Mouse (Mus musculus): ENCODE data around the gene Map6. TPM values are rescaled to one million over a fixed set of nuclear protein-coding genes. Genes with fewer than 3 reads are reported as not detected.
A peak's percentile ranks its signal among the peaks of the same experiment; 100 is the strongest.

Gene Map6
- polyA plus RNA-seq, 1 experiment from 2014 or later: 0.06 TPM

DNA sequence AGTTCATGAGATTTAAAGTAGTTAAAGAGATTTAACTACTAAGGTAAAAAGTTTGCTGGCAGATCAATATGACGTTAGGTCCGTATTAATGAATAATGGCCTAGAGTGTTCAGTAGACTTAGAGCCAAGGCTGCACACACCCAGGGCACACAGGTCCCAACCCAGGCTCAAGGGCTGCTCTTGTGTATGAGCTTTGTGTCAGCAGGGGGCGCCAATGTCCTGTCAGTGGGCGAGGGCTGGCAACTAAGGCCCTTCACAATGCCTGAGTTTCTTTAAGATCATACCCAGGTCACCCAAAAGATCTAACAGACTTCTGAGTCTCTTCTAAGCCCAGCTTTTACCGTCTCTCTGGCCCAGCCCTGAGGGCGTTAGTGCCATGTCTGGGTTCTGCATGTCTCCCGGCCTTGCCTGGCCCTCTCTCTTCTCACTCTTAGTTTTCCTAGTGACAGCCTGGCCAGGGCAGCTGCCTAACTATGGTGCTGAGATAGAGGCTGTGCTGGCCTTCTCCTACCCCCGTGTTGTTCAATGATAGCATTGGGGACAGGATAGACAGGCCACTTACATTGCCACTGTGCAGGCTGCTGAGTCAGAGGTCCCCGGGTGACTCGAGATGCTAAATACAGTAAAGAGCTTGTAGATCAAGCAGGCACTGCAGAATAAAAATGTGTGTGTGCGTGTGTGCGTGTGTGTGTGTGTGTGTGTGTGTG is 65.7 kb downstream of the Map6 start:
- H3K36me3 ChIP-seq (replicated peaks; ENCODE audit: insufficient read depth, low read length): no peaks in the 10 kb centered on the region
- TF ChIP-seq EP300 (IDR thresholded peaks at IDR 0.05; ENCODE audit: low read depth) (no peak), CTCF (IDR thresholded peaks at IDR 0.05; ENCODE audit: low read depth) (peak; percentile 93)
- 43% methylated on average over 12 of the region's 12 CpGs for WGBS (ENCODE audit: insufficient replicate concordance)
- H3K4me1 ChIP-seq (ENCODE audit: insufficient read depth): no peaks in the 10 kb centered on the region
- ATAC-seq: no peak
- no peaks in the 10 kb centered on the region for H3K9me3 ChIP-seq (ENCODE audit: low read length)
- DNase-seq: peak; percentile 87
- 0 out of 2 replicates have a peak, but pooled peaks cover 5% of the 10 kb centered on the region for H3K27me3 ChIP-seq (ENCODE audit: insufficient read depth, low read length)
- H3K4me3 ChIP-seq (ENCODE audit: low read depth, low read length): no peak overlapping the region
- no peak overlapping the region for H3K27ac ChIP-seq (ENCODE audit: low read depth)
- H3K9ac ChIP-seq (replicated peaks): no peak overlapping the region
- no peak overlapping the region for H3K4me2 ChIP-seq (ENCODE audit: low read depth, low read length)

DNA sequence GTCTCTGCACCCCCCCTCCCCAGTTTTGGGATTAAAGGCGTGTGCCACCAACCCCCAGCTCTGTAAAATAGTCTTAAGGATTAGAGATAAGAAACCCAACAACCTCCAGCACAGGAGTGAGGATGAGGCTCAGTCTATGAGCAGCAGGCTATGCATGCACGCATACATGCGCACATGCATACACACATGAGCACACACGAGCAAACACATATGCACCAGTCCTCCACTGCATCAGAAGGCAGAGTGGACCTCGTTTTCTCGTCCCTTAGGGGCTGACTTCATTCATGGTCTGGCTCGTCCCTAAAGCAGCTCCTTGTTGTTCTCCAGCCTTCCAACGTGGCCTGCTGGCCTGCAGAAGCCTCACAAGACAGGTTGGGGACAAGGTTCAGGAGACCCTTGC is 73.5 kb downstream of the Map6 start:
- WGBS (ENCODE audit: insufficient replicate concordance): 69% methylated on average over 8 of the region's 8 CpGs
- no peak for ATAC-seq

DNA sequence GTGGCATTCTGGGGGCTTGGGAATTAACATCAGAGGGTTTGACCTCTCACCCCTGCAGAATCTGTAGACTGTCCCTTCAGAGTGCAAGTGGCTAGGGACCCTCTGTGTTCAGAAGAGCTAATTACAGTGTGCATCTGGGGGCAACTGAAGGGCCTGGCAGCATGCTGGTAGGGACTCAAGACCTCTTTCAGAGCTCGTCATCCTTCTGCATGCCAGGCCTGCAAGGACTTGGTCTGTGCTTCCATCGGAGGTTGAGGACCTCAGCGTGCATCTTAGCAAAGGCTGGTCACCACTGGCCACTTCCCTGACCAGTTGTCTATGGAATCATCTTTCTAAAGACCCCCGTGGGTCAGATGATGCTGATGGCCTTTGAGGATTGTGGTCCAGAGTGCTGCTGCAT is 76.3 kb downstream of the Map6 start:
- H3K27ac ChIP-seq (ENCODE audit: low read depth): no peak overlapping the region
- no peak overlapping the region for H3K9ac ChIP-seq (replicated peaks)
- TF ChIP-seq CTCF (IDR thresholded peaks at IDR 0.05; ENCODE audit: low read depth) (no peak), EP300 (IDR thresholded peaks at IDR 0.05; ENCODE audit: low read depth) (no peak)
- no peaks in the 10 kb centered on the region for H3K9me3 ChIP-seq (ENCODE audit: low read length)
- no peak for ATAC-seq
- H3K4me1 ChIP-seq (ENCODE audit: insufficient read depth): no peaks in the 10 kb centered on the region; the same call in 1 of the 2 replicates
- no peak for DNase-seq
- WGBS (ENCODE audit: insufficient replicate concordance): 73% methylated on average over 4 of the region's 4 CpGs
- H3K27me3 ChIP-seq (ENCODE audit: insufficient read depth, low read length): no peaks in the 10 kb centered on the region
- H3K36me3 ChIP-seq (replicated peaks; ENCODE audit: insufficient read depth, low read length): no peaks in the 10 kb centered on the region; the same call in 1 of the 2 replicates
- no peak overlapping the region for H3K4me2 ChIP-seq (ENCODE audit: low read depth, low read length)
- H3K4me3 ChIP-seq (ENCODE audit: low read depth, low read length): no peak overlapping the region

More for the DNA sequence above, 73.5 kb downstream of the Map6 start:
- H3K4me2 ChIP-seq (ENCODE audit: low read depth, low read length): no peak overlapping the region
- no peak for DNase-seq
- no peak overlapping the region for H3K9ac ChIP-seq (replicated peaks)
- no peak overlapping the region for H3K27ac ChIP-seq (ENCODE audit: low read depth)
- no peak overlapping the region for H3K4me3 ChIP-seq (ENCODE audit: low read depth, low read length)
- H3K4me1 ChIP-seq (ENCODE audit: insufficient read depth): no peaks in the 10 kb centered on the region; the same call in 1 of the 2 replicates
- H3K9me3 ChIP-seq (ENCODE audit: low read length): no peaks in the 10 kb centered on the region
- no peak for TF ChIP-seq EP300 (IDR thresholded peaks at IDR 0.05; ENCODE audit: low read depth)
- TF ChIP-seq CTCF (IDR thresholded peaks at IDR 0.05; ENCODE audit: low read depth): no peak
- H3K36me3 ChIP-seq (replicated peaks; ENCODE audit: insufficient read depth, low read length): no peaks in the 10 kb centered on the region
- H3K27me3 ChIP-seq (ENCODE audit: insufficient read depth, low read length): no peaks in the 10 kb centered on the region

DNA sequence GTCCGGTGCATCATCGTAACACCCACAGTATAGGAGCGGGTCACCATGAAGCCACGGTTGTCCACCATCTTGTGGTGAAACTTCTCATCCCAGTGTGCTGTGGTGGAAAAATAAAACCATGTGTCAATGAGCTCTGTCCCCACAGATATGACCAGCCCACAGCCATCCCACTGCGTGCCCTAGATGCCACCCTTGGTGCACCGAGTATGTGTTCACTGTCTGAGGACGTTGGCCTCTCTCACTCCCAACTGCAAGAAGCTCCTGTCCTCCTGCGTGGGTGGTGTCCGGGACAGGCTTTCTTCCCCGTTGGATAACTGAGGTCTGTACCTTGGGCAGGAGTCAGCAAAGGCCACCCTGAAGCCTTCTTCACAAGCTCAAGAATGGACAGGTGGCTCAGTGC is 80.0 kb downstream of the Map6 start:
- Histone ChIP-seq H3K36me3 (replicated peaks; ENCODE audit: insufficient read depth, low read length) (no peaks in the 10 kb centered on the region; the same call in 1 of the 2 replicates), H3K27me3 (ENCODE audit: insufficient read depth, low read length) (peaks cover 4% of the 10 kb centered on the region; the same call in 1 of the 2 replicates), H3K27ac (ENCODE audit: low read depth) (no peak overlapping the region), H3K9me3 (ENCODE audit: low read length) (no peaks in the 10 kb centered on the region), H3K4me1 (ENCODE audit: insufficient read depth) (no peaks in the 10 kb centered on the region; the same call in 1 of the 2 replicates), H3K9ac (replicated peaks) (no peak overlapping the region), H3K4me2 (ENCODE audit: low read depth, low read length) (no peak overlapping the region), H3K4me3 (ENCODE audit: low read depth, low read length) (no peak overlapping the region)
- no peak for ATAC-seq
- 83% methylated on average over 10 of the region's 10 CpGs for WGBS (ENCODE audit: insufficient replicate concordance)
- no peak for DNase-seq
- TF ChIP-seq EP300 (IDR thresholded peaks at IDR 0.05; ENCODE audit: low read depth): no peak
- TF ChIP-seq CTCF (IDR thresholded peaks at IDR 0.05; ENCODE audit: low read depth): no peak

DNA sequence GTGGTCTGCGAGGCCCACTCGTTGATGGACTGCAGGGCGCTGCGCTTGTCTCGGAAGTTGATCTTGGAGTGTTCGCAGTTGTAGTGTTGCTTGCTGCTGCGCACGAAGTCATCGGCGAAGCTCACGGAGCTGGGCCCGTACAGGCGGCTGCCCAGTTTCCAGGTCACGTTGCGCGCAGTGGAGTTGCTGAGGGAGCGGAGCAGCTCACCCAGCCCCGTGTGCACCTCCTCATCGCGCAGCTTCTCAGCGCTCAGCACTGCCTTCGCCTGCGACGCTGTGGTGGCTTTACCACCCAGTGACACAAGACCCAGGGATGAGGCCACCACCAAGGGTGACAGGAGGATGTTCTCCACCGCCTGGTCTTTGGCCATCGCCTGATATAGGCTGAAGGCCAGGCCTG is 81.6 kb downstream of the Map6 start:
- no peaks in the 10 kb centered on the region; the same call in 1 of the 2 replicates for H3K4me1 ChIP-seq (ENCODE audit: insufficient read depth)
- no peak overlapping the region for H3K9ac ChIP-seq (replicated peaks)
- no peak overlapping the region for H3K27ac ChIP-seq (ENCODE audit: low read depth)
- DNase-seq: no peak
- TF ChIP-seq CTCF (IDR thresholded peaks at IDR 0.05; ENCODE audit: low read depth) (no peak), EP300 (IDR thresholded peaks at IDR 0.05; ENCODE audit: low read depth) (no peak)
- H3K4me3 ChIP-seq (ENCODE audit: low read depth, low read length): no peak overlapping the region
- H3K4me2 ChIP-seq (ENCODE audit: low read depth, low read length): no peak overlapping the region
- 88% methylated on average over 26 of the region's 26 CpGs for WGBS (ENCODE audit: insufficient replicate concordance)
- no peaks in the 10 kb centered on the region for H3K9me3 ChIP-seq (ENCODE audit: low read length)
- H3K27me3 ChIP-seq (ENCODE audit: insufficient read depth, low read length): peaks cover 10% of the 10 kb centered on the region; the same call in 1 of the 2 replicates
- no peak for ATAC-seq
- no peaks in the 10 kb centered on the region; the same call in 1 of the 2 replicates for H3K36me3 ChIP-seq (replicated peaks; ENCODE audit: insufficient read depth, low read length)

DNA sequence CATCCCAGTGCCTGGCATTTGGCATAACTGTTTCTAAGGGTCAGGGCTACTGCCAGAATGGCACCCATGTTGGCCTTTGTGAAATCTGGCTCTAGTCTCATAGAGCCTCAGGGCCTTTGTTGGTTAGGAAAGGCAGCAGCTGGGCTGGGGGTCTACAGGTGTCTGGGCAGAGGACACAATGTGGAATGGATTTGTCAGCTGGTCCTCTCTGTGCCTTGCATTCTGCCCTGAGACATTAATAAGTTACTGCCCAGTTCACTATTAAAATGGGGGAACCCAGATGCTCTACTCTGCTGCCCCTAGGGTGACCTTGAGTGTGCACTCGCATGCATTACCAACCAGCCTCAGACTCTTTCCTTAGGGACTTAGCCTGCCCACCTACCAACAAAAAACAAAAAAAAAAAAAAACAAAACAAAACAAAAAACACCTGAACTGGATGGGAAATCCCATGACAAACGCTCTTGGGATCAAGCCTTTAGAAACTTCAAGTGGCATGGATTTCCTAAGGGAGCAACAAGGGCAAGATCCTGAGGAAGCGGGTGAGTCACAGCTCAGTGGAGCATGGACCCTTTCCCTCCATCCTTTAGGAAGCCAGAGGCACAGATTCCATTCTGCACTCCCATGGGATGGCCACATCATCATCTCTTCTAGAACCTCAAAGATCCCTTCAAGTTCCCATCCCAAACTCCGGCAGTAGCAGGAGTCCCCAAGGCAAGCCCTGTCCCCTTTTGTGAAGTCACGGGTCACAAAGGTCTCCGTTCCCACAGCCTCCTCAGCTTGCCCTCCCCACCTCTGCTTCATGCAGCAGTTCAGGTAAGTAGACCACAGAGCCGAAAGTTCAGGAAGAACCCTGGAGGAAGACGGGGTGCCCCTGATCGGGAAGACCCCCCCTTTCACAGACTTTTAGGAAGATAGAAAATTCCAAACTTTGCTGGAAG is 82.8 kb downstream of the Map6 start:
- H3K4me3 ChIP-seq (ENCODE audit: low read depth, low read length): no peak overlapping the region
- 77% methylated on average over 9 of the region's 9 CpGs for WGBS (ENCODE audit: insufficient replicate concordance)
- TF ChIP-seq EP300 (IDR thresholded peaks at IDR 0.05; ENCODE audit: low read depth) (no peak), CTCF (IDR thresholded peaks at IDR 0.05; ENCODE audit: low read depth) (no peak)
- H3K36me3 ChIP-seq (replicated peaks; ENCODE audit: insufficient read depth, low read length): no peaks in the 10 kb centered on the region; the same call in 1 of the 2 replicates
- H3K4me2 ChIP-seq (ENCODE audit: low read depth, low read length): peak overlapping the region; percentile 72; the same call in 1 of the 2 replicates
- peaks cover 10% of the 10 kb centered on the region; the same call in 1 of the 2 replicates for H3K27me3 ChIP-seq (ENCODE audit: insufficient read depth, low read length)
- H3K4me1 ChIP-seq (ENCODE audit: insufficient read depth): no peaks in the 10 kb centered on the region
- H3K9me3 ChIP-seq (ENCODE audit: low read length): no peaks in the 10 kb centered on the region
- no peak for ATAC-seq
- H3K27ac ChIP-seq (ENCODE audit: low read depth): no peak overlapping the region
- DNase-seq: no peak
- H3K9ac ChIP-seq (replicated peaks): no peak overlapping the region
